Mouse (Mus musculus): ENCODE results near the gene Svs2. TPM values are rescaled to one million over a fixed set of nuclear protein-coding genes. Genes with fewer than 3 reads are reported as not detected.
"Not testable (repeated sequence)": the region's sequence is repeated elsewhere in the genome, so short reads cannot be mapped to it uniquely, and the experiment has no call there.

Svs2 gene
- not detected in 2 replicates for polyA plus RNA-seq (2015; fragmentation: Nextera tagmentation; extraction: Ambion mirVana)

DNA sequence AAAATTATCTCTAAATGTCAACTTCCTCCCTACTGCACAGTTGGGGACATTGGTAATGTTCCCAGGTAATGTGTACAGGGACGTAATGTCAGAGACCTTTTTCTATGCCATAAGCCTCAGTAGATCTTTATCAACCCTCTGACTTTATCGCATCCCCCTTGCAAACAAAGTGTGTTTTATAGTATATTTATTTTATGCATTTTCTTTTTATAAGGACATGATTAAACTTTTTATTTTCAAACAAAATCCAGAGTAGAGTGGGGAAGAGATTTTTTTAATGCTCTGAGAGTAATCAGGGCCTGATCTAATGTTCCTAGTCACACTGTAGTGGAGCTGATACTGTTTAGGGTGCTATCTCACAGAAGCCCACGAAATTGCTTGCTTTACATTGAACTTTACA, at the start of gene Svs2:
Gene Svs2, minus strand, starts transcription at position 101 of the 400 bp plus-strand sequence.
- WGBS: 76% methylated on average over 3 of the region's 3 CpGs

DNA sequence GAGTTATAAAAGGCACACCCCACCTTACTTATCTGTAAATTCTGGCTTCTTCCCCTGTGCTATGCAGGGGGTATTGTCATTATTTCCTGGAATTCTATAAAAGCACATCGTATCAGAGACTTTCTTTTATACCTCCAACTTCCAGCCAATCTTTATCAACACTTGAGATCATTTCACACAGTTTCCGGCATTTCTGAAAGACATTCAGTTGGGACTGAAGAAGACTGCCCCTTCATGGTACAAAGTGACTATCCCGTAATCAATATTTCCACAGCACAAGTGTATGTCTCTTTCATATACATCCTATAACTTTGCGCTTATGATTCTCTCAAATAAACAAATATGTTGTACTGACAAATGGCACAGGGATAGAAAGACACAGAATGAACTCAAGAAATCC, 40.1 kb upstream of the Svs2 start, which contains the start of gene Svs4:
Gene Svs4, minus strand, starts transcription at position 101 of the 400 bp plus-strand sequence.
- ATAC-seq (replicated peaks; ENCODE audit: low FRiP score, low read depth): no peak
- Histone ChIP-seq H3K4me2 (ENCODE audit: low read length) (no peak within 1 kb of the TSS), H3K36me3 (ENCODE audit: insufficient read depth, low read length) (no peaks in the 10 kb centered on the region), H3K9ac (ENCODE audit: low read depth, low read length) (no peak within 1 kb of the TSS), H3K4me3 (replicated peaks; ENCODE audit: low read depth, low read length) (no peak within 1 kb of the TSS), H3K9me3 (replicated peaks; ENCODE audit: low read length) (no peaks in the 10 kb centered on the region), H3K27me3 (ENCODE audit: insufficient read depth, low read length) (no peaks in the 10 kb centered on the region), H3K4me1 (replicated peaks; ENCODE audit: insufficient read depth, low read length) (no peaks in the 10 kb centered on the region), H3K27ac (no peak within 1 kb of the TSS)
- TF ChIP-seq CTCF (IDR thresholded peaks at IDR 0.05; ENCODE audit: low read depth): no peak
- 92% methylated on average over 4 of the region's 4 CpGs for WGBS
- DNase-seq (ENCODE audit: low spot score): no peak

More for the DNA sequence above, at the start of gene Svs2:
- Histone ChIP-seq H3K27ac (no peak within 1 kb of the TSS), H3K4me2 (ENCODE audit: low read length) (no peak within 1 kb of the TSS), H3K36me3 (ENCODE audit: insufficient read depth, low read length) (no peaks in the 10 kb centered on the region), H3K27me3 (ENCODE audit: insufficient read depth, low read length) (no peaks in the 10 kb centered on the region), H3K9me3 (replicated peaks; ENCODE audit: low read length) (no peaks in the 10 kb centered on the region), H3K4me3 (replicated peaks; ENCODE audit: low read depth, low read length) (no peak within 1 kb of the TSS), H3K9ac (ENCODE audit: low read depth, low read length) (no peak within 1 kb of the TSS), H3K4me1 (replicated peaks; ENCODE audit: insufficient read depth, low read length) (no peaks in the 10 kb centered on the region)
- DNase-seq (ENCODE audit: low spot score): no peak
- TF ChIP-seq CTCF (IDR thresholded peaks at IDR 0.05; ENCODE audit: low read depth): no peak
- ATAC-seq (replicated peaks; ENCODE audit: low FRiP score, low read depth): no peak

DNA sequence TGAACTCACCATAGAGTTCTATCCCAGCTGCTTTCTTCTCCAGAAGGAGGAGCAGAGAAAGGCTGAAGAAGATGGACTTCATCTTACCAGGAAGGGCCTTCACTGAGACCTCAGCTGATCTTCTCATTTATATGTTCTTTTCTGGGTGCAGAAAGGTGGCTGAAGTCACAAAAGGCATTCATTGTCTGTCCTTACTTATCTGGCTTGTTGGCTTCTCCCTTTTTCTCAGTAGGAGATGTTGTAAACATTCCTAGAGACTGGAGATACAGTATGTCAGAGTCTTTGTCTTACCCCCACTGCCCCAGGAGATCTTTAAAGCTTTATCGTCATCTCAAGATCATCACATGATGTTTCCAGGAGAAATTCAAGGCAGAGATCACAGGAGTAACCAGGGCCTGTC, 18.3 kb upstream of the Svs2 start, which contains the start of gene Svs3b:
Gene Svs3b, minus strand, starts transcription at position 101 of the 400 bp plus-strand sequence.
- H3K27ac ChIP-seq; H3K36me3 ChIP-seq (ENCODE audit: insufficient read depth, low read length); H3K4me1 ChIP-seq (replicated peaks; ENCODE audit: insufficient read depth, low read length); H3K27me3 ChIP-seq (ENCODE audit: insufficient read depth, low read length); H3K9me3 ChIP-seq (replicated peaks; ENCODE audit: low read length); H3K4me2 ChIP-seq (ENCODE audit: low read length); ATAC-seq (replicated peaks; ENCODE audit: low FRiP score, low read depth); H3K4me3 ChIP-seq (replicated peaks; ENCODE audit: low read depth, low read length); H3K9ac ChIP-seq (ENCODE audit: low read depth, low read length); DNase-seq (ENCODE audit: low spot score): not testable (repeated sequence)
- WGBS: 72% methylated on average over 1 of the region's 1 CpGs

DNA sequence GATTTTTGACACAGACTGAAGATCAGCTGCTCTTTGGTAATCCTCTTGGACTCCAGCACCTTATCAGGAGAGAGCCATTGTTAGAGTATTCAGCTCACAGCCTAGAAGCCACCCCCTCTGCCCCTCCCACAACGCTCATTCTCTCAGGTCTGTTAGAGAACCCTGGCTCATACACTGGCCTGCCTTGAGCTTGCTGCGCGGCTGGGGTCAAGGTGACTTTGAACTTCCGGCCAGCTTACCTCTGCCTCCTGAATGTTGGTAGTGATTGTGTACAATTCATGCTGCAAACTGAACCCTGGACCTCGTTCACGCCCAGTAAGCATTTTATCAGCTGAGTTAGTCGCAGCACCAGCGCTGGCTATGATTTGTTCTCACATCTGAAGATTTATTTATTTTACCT, 5.6 kb downstream of the Svs2 start:
- H3K4me1 ChIP-seq (replicated peaks; ENCODE audit: insufficient read depth, low read length): no peaks in the 10 kb centered on the region
- H3K4me2 ChIP-seq (ENCODE audit: low read length): no peak overlapping the region
- WGBS: 77% methylated on average over 8 of the region's 8 CpGs
- no peak overlapping the region for H3K27ac ChIP-seq
- H3K36me3 ChIP-seq (ENCODE audit: insufficient read depth, low read length): no peaks in the 10 kb centered on the region
- no peaks in the 10 kb centered on the region for H3K9me3 ChIP-seq (replicated peaks; ENCODE audit: low read length)
- no peaks in the 10 kb centered on the region for H3K27me3 ChIP-seq (ENCODE audit: insufficient read depth, low read length)
- no peak overlapping the region for H3K9ac ChIP-seq (ENCODE audit: low read depth, low read length)
- DNase-seq (ENCODE audit: low spot score) (no peak), ATAC-seq (replicated peaks; ENCODE audit: low FRiP score, low read depth) (no peak)
- no peak for TF ChIP-seq CTCF (IDR thresholded peaks at IDR 0.05; ENCODE audit: low read depth)
- H3K4me3 ChIP-seq (replicated peaks; ENCODE audit: low read depth, low read length): no peak overlapping the region

DNA sequence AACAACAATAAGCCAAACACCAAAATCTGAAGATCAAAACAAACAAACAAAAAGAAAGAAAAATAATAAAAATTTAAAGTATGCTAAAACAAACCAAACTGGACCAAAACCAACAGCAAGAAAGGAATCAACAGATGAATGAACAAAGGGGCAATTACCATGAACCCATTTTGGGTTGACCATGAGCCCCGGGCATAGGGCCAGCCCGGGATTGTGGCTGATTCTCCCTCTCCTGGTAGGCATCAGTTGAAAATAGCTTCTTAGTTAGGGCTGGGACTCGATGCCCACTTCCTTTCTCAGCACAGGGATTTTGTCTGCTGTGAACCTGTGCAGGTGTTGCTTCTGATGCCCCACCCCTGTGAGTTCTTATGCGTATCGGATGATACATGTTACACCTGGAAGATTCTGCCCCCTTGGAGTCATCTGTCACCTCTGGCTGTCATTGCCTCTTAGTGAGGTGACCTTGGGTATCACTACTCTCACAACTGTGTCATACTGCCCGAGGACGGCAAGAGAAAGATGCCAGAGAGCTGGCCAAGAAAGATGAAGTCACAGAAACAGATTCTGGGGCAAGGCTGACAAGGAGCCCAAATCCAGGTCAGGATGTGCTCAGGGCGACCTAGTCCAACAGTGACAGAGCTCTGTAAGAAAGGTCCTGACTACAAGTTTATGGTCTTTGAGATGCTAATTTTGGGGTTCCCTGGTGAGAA, 9.8 kb downstream of the Svs2 start:
- Histone ChIP-seq H3K27me3 (ENCODE audit: insufficient read depth, low read length) (no peaks in the 10 kb centered on the region), H3K4me2 (ENCODE audit: low read length) (no peak overlapping the region), H3K9ac (ENCODE audit: low read depth, low read length) (no peak overlapping the region), H3K4me1 (replicated peaks; ENCODE audit: insufficient read depth, low read length) (no peaks in the 10 kb centered on the region), H3K4me3 (replicated peaks; ENCODE audit: low read depth, low read length) (no peak overlapping the region), H3K9me3 (replicated peaks; ENCODE audit: low read length) (no peaks in the 10 kb centered on the region), H3K27ac (no peak overlapping the region), H3K36me3 (ENCODE audit: insufficient read depth, low read length) (no peaks in the 10 kb centered on the region)
- DNase-seq (ENCODE audit: low spot score) (no peak), ATAC-seq (replicated peaks; ENCODE audit: low FRiP score, low read depth) (no peak)
- 76% methylated on average over 8 of the region's 8 CpGs for WGBS
- TF ChIP-seq CTCF (IDR thresholded peaks at IDR 0.05; ENCODE audit: low read depth): no peak

DNA sequence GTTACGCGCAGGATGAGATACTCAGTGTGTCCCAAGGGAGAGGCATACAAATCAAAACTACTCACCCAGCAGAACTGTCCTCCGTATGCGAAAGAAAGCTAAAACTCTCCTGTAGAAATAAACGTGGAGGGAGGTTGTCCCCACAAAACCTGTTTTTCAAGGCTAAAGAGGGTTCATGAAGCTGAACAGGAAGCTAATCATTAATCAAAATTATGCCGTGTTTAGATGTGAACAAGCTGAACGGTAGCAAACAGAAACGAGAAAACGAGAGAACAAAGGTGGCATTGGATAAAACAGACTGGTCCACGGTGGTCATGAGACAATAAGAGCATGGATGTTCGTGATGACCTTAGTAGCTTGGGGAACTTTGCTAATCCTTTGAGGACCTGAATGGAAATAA, 16.7 kb downstream of the Svs2 start, which contains the start of gene Wfdc15b:
Gene Wfdc15b, minus strand, starts transcription at position 139 of the 400 bp plus-strand sequence.
- peak within 1 kb of the TSS; percentile 18; the same call in 1 of the 2 replicates for H3K4me3 ChIP-seq (replicated peaks; ENCODE audit: low read depth, low read length)
- ATAC-seq (replicated peaks; ENCODE audit: low FRiP score, low read depth): peak; percentile 40; the same call in 1 of the 2 replicates
- peak within 1 kb of the TSS; percentile 36 for H3K4me2 ChIP-seq (ENCODE audit: low read length)

More for the DNA sequence above, 16.7 kb downstream of the Svs2 start, which contains the start of gene Wfdc15b:
- Histone ChIP-seq H3K36me3 (ENCODE audit: insufficient read depth, low read length) (no peaks in the 10 kb centered on the region), H3K9me3 (replicated peaks; ENCODE audit: low read length) (no peaks in the 10 kb centered on the region), H3K27me3 (ENCODE audit: insufficient read depth, low read length) (no peaks in the 10 kb centered on the region), H3K4me1 (replicated peaks; ENCODE audit: insufficient read depth, low read length) (no peaks in the 10 kb centered on the region), H3K9ac (ENCODE audit: low read depth, low read length) (0 out of 2 replicates have a peak within 1 kb of the TSS, but pooled peaks have one; percentile 13), H3K27ac (peak within 1 kb of the TSS; percentile 78)
- 28% methylated on average over 11 of the region's 11 CpGs for WGBS
- no peak for TF ChIP-seq CTCF (IDR thresholded peaks at IDR 0.05; ENCODE audit: low read depth)
- DNase-seq (ENCODE audit: low spot score): peak; percentile 56

Data from kidney, postnatal 0 days (tissue).